Mouse (Mus musculus): ENCODE results near the gene Pla2g15. TPM values are rescaled to one million over a fixed set of nuclear protein-coding genes. Genes with fewer than 3 reads are reported as not detected.

Pla2g15 gene
- polyA plus RNA-seq (2012; rRNA removed; ENCODE audit: low replicate concordance) = 25.3 and 27.1 TPM in 2 replicates

GRCm38 (mm10) chr8:106149801-106150652 is at the start of gene Pla2g15:
TSS of gene Pla2g15 (plus strand) at chr8:106150399.

GRCm38 (mm10) chr8:106136156-106137130 is 13.8 kb upstream of the Pla2g15 start, which contains the start of gene Esrp2:
TSS of gene Esrp2 (minus strand) at chr8:106136974.

GRCm38 (mm10) chr8:106168356-106169016 is 18.3 kb downstream of the Pla2g15 start, which contains the start of gene Slc7a6:
TSS of gene Slc7a6 (plus strand) at chr8:106168857.

GRCm38 (mm10) chr8:106210821-106211345 is 60.7 kb downstream of the Pla2g15 start, which contains the start of the genes Slc7a6os and Prmt7:
TSS of gene Slc7a6os (minus strand) at chr8:106210935.
TSS of gene Prmt7 (plus strand) at chr8:106210936.

Other genes starting within 250 kb of the Pla2g15 start
- gene Pskh1, start 250.0 kb upstream of the Pla2g15 start, polyA plus RNA-seq (2012; rRNA removed; ENCODE audit: low replicate concordance) = 44.9 and 68.5 TPM in 2 replicates
- 3.0 and 3.2 TPM in 2 replicates for gene Ctrl, start 216.5 kb upstream of the Pla2g15 start, polyA plus RNA-seq (2012; rRNA removed; ENCODE audit: low replicate concordance)
- 155 and 284 TPM in 2 replicates for gene Psmb10, start 212.0 kb upstream of the Pla2g15 start, polyA plus RNA-seq (2012; rRNA removed; ENCODE audit: low replicate concordance)
- gene Lcat, start 207.0 kb upstream of the Pla2g15 start, polyA plus RNA-seq (2012; rRNA removed; ENCODE audit: low replicate concordance) = 4.1 and 5.4 TPM in 2 replicates
- 43.9 and 52.9 TPM in 2 replicates for gene Slc12a4, start 184.3 kb upstream of the Pla2g15 start, polyA plus RNA-seq (2012; rRNA removed; ENCODE audit: low replicate concordance)
- gene Dpep3, start 171.0 kb upstream of the Pla2g15 start, polyA plus RNA-seq (2012; rRNA removed; ENCODE audit: low replicate concordance) = 0.67 and 0.73 TPM in 2 replicates
- 16.2 and 27.0 TPM in 2 replicates for gene Dus2, start 159.1 kb upstream of the Pla2g15 start, polyA plus RNA-seq (2012; rRNA removed; ENCODE audit: low replicate concordance)
- not detected in 2 replicates for gene Dpep2nb, start 144.4 kb upstream of the Pla2g15 start, polyA plus RNA-seq (2012; rRNA removed; ENCODE audit: low replicate concordance)
- gene Ddx28, start 138.5 kb upstream of the Pla2g15 start, polyA plus RNA-seq (2012; rRNA removed; ENCODE audit: low replicate concordance) = 10.0 and 17.6 TPM in 2 replicates
- gene Nfatc3, start 91.6 kb upstream of the Pla2g15 start, polyA plus RNA-seq (2012; rRNA removed; ENCODE audit: low replicate concordance) = 29.5 and 59.1 TPM in 2 replicates
- gene Esrp2, start 13.4 kb upstream of the Pla2g15 start, polyA plus RNA-seq (2012; rRNA removed; ENCODE audit: low replicate concordance) = 20.9 and 24.4 TPM in 2 replicates
- 30.1 and 60.5 TPM in 2 replicates for gene Slc7a6, start 18.5 kb downstream of the Pla2g15 start, polyA plus RNA-seq (2012; rRNA removed; ENCODE audit: low replicate concordance)
- 14.5 and 21.3 TPM in 2 replicates for gene Slc7a6os, start 60.5 kb downstream of the Pla2g15 start, polyA plus RNA-seq (2012; rRNA removed; ENCODE audit: low replicate concordance)
- gene Prmt7, start 60.5 kb downstream of the Pla2g15 start, polyA plus RNA-seq (2012; rRNA removed; ENCODE audit: low replicate concordance) = 20.5 and 30.4 TPM in 2 replicates
- gene Smpd3, start 187.6 kb downstream of the Pla2g15 start, polyA plus RNA-seq (2012; rRNA removed; ENCODE audit: low replicate concordance) = 14.2 TPM in 2 replicates

Measured in mammary gland, adult 2 months (tissue).